Mouse (Mus musculus) left cerebral cortex, postnatal 36 days (tissue): ENCODE results near the gene Rhot2. TPM values are rescaled to one million over a fixed set of nuclear protein-coding genes. Genes with fewer than 3 reads are reported as not detected.
"Not testable (repeated sequence)": the region's sequence is repeated elsewhere in the genome, so short reads cannot be mapped to it uniquely, and the experiment has no call there.

Experiments used
- DNase-seq, 2 experiments: peaks; one replicate each; pipeline ENCODE4 v3.0.0; 2021 to 2022; ENCODE audit warnings: low spot score in 2 of 2, mixed read lengths in 1 of 2
- intact Hi-C: fragments of 180-260 bp; cut with DNase I; formaldehyde crosslinking; loops from one replicate; pipeline ENCODE4 v1.15.1; 2025
- total RNA-seq, 2 experiments: library from RNA; stranded (reverse); gene quantifications; 2 replicates each; pipeline ENCODE4 v1.2.3; 2021

Gene Rhot2
- total RNA-seq, 2 experiments from 2014 or later: 73.7 to 86.7 TPM

DNA sequence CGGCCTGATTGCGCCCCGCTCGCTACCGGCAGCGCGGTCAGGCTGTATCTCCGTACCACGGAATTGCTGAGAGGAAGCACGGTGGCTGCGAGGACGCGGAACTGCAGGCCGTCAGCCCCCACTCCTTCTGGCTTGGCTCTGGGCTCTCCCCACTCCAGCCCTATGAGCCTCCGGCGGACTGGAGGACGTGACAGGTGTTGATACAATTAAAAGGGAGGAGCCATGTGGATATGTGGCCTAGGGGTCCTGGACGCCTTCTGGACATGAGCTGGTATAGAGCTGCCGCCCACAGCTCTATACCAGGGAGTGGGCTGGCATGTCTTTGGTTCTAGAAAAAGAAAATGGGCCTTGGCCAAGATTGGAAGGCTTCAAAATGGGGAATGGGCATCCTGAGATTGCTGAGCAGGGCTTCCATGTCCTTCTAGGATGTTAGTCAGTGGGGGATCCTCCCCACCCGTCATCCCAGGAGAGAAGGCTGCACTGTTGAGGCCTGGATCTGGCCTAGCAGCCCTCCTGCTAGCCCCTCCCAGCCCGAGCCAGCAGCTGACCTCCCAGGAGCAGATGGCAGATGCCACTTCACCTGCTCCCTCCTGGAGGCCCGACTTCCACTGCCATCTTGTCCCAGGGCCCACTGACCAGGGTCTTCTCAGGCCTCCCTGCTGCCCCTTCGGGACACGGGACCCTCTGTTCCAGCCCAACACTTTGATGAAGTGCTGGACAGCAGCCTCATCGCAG is 34.9 kb downstream of the Rhot2 start:
- peak in 1 of 2 experiments; percentile 66 for DNase-seq
- intact Hi-C loops: loop anchor here (10.0 kb wide), 1 partner anchor 235 kb away; the partner anchor contains the start of genes Lmf1 and Sox8

DNA sequence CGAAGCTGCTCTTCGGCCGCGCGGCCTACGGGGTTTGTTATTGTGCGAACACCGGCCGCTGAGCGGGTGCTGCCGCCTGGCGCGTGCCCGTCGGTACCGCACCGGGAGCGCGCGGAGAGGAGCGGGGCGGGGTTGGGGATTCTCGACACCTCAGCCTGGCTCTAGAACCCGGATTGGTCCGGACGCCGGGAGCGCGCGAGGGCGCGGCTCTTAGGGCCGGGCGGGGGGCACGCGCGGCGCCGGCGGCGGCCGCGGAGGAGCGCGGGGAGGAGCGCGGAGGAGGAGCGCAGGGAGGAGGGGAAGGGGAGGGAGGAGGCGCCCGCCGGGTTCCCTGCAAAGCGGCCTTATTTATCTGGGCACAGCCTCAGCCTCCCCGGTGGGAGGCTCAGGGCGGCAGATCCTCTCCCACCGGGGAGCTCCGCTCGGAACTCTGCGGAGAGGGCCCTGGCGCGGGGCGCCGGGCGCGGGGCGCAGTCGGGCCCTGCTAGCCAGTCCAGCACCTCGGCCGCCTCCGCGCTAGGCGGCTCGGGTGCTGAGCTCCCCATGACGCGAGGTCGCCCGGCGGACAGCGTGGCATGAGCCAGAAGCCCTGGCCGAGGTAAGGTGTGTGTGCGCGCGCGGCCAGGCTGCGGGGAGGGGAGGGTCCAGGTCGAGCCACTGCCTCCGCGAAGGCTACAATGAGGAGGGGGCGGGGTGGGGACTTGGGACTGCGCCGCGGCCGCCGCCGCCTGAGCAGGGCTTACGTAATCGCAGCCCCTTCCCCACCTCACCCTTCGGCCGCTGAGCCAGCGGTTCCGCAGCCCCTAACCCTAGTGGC is 35.7 kb downstream of the Rhot2 start, which contains the start of gene Fbxl16:
Fbxl16 (plus strand) TSS at position 297 of the 817 bp plus-strand sequence.
- intact Hi-C loops: loop anchor here (10.0 kb wide), 1 partner anchor 234 kb away; the partner anchor contains the start of genes Lmf1 and Sox8
- peak; percentile 90 to 94 for DNase-seq

DNA sequence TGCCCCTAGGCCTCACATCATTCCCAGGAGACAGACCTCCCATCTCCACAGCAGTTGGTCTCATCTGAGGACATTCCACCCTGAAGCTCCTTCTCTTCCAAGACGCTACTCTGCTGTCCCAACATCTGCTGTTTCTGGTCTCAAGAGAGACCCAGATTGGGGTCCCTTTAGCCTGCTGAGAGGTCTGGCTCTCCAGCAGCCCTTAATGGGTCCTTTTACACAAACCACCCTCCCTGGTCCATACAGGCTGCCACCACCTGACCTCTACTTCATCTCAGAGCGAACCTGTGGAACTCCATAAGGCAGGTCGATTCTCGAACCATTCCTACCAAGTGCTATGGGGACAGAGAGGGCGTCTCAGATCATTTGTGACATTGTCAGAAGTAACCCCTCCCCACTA is 36.6 kb downstream of the Rhot2 start:
- DNase-seq: no peak
- intact Hi-C loops: loop anchor here (10.0 kb wide), 1 partner anchor 233 kb away; the partner anchor contains the start of genes Lmf1 and Sox8

DNA sequence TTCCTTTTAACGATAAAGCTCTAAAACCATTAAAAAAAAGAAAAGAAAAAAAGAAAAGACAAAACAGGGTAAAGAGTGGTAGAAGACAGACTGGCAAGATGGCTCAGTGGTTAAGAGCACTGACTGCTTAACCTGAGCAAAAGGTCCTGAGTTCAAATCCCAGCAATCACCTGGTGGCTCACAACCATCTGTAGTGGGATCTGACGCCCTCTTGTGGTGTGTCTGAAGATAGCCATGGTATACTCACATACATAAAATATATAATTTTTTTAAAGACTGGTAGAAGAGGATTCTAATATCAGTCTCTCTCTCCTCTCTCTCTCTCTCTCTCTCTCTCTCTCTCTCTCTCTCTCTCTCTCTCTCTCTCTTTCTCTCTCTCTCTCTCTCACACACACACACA is 37.2 kb downstream of the Rhot2 start:
- intact Hi-C loops: loop anchor here (10.0 kb wide), 1 partner anchor 233 kb away; the partner anchor contains the start of genes Lmf1 and Sox8

DNA sequence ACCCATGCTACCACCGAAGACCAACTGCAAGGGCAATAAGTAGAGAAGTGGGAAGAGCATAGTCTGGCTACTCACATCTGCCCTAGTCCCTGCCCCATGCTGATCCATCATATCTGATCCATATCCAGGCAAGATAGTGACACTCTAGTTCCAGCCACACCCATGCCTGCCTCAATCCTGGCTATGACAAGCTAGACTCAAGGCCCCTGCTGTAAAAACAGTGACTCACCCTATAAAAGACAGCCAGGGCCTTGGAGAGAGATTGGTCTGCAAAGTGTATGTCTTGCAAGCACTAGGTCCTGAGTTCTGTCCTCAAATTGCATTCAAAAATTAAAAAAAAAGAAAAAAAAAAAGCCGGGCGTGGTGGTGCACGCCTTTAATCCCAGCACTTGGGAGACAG is 38.1 kb downstream of the Rhot2 start:
- intact Hi-C loops: loop anchor here (10.0 kb wide), 1 partner anchor 232 kb away; the partner anchor contains the start of genes Lmf1 and Sox8
- DNase-seq: no peak

More for the DNA sequence above, 37.2 kb downstream of the Rhot2 start:
- DNase-seq: not testable (repeated sequence)

DNA sequence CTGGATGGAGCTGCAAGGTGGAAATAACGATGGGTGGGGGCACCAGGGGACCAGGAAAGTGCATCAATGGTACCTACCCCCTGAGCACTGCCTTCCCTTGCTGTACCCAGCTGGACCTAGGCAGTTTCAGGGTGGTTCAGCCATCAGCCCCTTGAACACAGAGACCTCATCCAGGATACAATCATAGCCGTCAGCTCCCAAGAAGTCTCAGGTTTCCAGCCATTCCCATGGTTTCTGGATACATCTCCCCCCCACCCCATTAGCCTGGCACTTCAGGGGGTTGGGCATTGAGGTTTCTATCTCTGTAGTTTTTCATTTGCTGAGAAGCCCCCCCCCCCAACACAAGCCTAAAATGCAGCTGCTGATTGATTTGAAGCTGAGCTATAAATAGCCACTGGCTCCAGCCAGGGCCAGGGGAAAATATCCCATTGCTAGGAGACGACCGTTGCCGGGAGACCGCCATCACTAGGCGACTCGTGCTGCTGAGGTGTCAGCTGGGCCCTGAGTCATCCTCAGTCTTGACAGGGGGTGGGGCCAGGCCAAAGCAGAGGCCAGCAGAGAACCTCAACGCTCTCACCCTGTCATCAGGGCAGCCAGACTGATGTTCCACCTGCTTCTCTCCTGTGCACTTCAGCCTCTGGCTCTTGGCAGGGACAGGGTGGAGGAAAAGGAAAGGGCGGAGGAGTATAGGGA is 41.7 kb downstream of the Rhot2 start:
- intact Hi-C loops: loop anchor here (10.0 kb wide), 1 partner anchor 228 kb away; the partner anchor contains the start of genes Lmf1 and Sox8
- DNase-seq: peak; percentile 78 to 83

DNA sequence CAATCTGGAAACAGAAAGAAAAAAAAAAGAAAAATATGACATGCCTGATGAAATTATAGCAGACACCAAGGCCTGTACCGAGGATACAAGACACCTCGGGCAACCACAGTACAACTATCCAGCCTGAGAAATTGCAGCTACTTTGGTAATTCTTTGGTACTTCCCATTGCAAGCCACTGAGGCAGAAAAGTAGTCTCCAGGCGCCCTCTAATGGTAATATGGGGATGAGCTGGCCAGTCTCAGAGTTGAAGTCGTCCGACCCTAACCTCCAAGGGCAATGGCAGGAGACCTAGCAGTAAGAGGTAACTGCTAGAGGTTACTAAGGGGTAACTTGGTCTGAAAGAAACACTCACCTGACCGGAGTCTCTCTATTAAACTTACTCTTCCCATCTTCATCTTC is 43.6 kb downstream of the Rhot2 start:
- intact Hi-C loops: loop anchor here (1.0 to 10.0 kb wide), 3 partner anchors 28 to 226 kb away; partner anchors contain the start of genes Lmf1, Narfl and Sox8
- DNase-seq: no peak

DNA sequence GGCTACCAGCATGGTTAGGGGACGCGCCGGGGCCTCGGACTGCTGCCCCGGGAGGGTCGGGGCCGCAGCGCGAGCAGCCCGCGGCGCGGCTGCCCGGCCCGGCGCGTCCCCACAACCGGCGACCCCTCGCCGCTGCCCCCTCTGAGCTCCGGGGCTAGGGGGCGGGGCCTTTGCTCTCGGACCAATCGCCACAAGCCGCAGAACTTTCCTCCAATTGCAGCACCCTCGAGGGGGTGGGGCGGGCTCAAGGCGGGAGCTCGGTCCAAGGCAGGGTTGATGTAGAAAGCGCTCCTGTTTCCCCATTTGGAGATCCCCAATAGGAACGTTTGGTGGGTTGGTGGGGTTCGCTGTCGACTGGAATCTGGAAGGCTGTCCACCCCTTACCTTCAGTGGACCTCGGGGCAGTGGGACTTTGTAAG is 47.7 kb downstream of the Rhot2 start, which contains the start of gene Metrn:
Metrn (minus strand) TSS at position 186 of the 419 bp plus-strand sequence.
- peak; percentile 69 for DNase-seq
- intact Hi-C loops: loop anchor here (1.0 kb wide), 1 partner anchor 24 kb away; the partner anchor contains the start of gene Narfl

DNA sequence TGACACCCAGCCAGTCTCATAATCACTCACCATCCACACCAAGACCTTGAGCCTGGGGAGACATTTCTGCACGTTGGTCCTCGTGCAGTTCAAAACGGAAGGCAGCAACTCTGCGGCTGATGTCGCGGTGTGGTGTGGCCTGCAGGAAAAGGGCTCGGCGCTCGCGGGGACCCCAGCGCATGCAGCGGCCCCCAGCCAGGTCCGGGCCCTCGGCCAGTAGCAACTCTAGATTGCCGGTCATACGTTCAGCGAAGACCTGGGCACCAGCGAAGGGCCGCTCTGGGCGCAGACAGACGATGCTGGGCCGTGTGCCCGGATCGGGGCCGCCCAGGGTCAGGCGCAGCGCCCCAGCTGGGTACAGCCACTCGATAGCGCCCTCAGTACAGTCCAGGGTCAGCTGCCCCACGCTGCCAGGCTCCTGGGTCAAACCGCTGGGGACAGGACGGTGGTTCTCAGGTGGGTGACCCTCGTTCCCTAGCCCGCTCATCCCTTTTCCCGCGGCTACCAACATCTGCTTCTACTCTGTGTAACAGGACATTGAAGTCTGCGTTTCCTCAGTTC is 48.4 kb downstream of the Rhot2 start:
- DNase-seq: no peak
- intact Hi-C loops: no loop called here

DNA sequence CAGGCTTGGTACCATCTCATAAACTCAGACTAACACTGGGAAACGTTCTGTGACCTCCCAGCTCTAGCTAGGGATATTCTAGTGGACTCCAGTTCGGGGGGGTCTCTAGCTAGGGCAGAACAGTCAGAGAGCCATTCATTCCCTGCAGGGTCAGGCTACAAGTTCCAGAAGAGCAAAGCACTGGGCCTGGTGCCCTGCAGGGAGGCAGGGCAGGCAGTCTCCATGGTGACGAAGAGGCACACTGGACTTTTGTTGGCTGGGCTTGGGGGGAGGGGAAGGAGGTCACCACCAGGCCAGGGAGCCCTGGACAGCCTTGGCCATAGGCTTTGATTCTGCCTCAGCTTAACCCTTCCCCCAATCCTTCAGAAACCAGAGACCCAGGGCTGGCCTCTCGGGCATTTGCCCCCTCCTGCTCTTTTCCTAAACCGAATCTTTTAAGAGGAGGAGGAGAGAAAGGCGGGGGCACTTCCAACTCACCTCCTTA is 49.0 kb downstream of the Rhot2 start, which contains the start of gene AC134908.4:
AC134908.4 (minus strand) TSS at position 51 of the 484 bp plus-strand sequence.
- no peak for DNase-seq
- intact Hi-C loops: no loop called here

DNA sequence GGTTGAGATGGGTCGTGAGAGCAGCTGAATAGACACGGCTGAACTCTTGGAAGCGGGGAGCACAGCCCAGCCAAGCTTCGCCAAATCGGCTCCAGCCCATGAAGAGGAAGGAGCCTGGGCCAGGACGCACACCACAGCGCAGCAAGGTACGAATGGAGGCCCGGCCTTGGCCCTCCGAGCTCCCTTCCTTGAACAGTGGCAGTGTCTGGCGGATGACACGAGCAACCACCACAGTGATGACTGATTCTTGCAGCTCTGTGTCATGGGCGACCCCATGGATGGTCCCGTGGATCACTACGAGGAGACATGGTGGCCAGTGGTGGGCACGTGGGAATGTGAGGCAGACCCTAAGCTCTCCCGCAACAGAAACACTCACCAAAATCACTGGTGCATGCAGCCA is 49.7 kb downstream of the Rhot2 start:
- no peak for DNase-seq
- intact Hi-C loops: loop anchor here (5.0 kb wide), 1 partner anchor 318 kb away; no protein-coding TSS in a partner anchor

DNA sequence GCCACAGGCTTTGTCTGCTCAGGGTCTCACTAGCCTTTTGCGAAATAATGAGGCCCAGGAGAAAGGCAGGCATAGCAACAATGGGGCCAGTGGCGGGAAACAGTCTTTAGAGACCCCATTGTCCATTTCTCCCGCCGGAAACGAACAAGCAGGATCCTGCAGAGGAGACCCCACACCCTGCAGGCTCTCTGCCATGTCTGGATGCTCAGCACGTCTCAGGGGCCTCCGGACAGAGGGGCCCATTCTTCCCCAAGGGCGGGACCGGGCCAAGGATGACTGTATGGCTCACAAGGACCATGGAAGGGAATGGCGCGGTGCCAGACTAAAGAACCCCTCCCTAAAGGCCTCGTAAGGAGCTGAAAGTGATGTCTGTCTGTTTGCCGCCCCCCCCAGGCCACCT is 50.5 kb downstream of the Rhot2 start:
- intact Hi-C loops: loop anchor here (5.0 kb wide), 1 partner anchor 317 kb away; no protein-coding TSS in a partner anchor
- no peak for DNase-seq

DNA sequence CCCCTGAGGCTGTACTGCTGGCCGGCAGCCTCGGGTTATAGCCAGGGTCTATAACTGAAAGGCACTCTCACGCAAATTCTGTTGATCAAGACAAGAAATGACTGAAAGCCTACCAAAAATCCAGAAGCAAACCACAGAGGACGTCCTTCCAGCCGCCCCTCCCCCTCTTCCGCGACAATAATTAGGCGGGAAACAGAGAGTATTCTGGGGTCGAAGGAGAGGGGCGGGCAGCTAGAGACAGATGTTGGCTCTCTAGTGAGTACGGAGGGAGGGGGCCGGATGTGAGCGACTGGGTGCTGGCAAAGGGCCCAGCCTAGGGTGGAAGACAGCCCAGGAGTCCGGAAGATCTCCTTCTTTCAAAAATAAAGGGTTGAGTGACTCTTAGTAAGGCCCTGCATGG is 52.0 kb downstream of the Rhot2 start, which contains the start of gene Fam173a:
Fam173a (minus strand) TSS at position 287 of the 400 bp plus-strand sequence.
- intact Hi-C loops: loop anchor here (5.0 kb wide), 1 partner anchor 315 kb away; no protein-coding TSS in a partner anchor
- peak; percentile 54 to 69 for DNase-seq

DNA sequence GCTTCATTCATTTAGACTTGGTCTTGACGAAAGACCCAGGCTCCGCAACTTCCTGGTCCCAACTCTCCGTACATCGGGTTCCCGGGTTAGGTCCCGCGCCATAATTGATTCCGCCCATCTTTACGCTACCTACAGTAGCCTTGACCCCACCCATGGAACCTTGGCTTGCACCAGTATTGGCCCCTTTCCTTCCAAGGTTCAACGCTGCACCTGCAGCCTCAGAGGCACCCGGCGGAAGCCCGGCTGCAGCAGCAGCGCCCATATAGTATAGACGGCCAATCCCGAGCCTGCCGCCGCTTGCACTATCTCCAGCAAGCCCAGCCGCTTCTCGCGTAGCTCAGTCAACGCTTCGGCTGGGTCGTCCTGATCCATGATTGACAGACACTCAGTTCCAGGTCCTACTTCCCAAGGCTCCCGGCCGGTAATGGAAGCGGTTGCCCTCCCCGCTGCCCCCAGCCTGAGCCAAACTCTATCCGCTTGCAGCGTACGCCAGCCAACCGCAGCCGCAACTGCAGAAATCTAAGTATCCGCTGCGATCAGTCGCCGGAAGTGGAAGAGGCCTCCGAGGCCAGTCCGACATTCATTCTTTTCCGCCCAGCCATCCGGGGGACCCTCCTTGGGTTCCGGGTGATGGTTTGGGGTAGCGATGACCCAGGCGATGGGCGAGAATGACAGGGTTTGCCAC is 52.7 kb downstream of the Rhot2 start:
- intact Hi-C loops: loop anchor here (5.0 kb wide), 1 partner anchor 315 kb away; no protein-coding TSS in a partner anchor
- peak; percentile 89 for DNase-seq

DNA sequence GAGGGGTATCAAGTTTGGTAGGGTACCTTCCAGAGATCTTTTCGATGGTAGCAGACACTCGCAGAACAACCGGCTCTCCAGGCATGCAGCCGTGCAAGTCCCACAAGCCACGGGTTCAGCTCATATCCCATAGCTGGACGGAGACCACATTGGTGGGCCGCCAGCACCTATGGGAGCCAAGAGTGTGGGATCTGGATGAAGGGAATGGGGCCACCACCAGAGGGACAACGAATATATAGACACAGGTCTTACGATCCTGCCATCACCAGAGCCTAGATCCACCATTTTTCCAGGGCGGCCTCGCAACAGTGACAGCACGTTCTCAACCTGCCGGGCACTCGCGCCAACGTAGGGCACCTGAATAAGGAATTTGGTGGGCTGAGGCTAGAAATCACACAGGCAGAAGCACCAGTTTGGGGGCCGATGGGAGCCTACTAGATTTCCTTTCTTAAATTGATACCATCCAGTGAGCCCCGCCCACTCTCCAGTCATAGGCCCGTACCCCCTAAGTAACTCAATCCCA is 53.3 kb downstream of the Rhot2 start:
- intact Hi-C loops: loop anchor here (5.0 kb wide), 1 partner anchor 314 kb away; no protein-coding TSS in a partner anchor
- no peak for DNase-seq
